9 mouse cellular contexts compared by ENCODE assay signal in the genomic region with DNA sequence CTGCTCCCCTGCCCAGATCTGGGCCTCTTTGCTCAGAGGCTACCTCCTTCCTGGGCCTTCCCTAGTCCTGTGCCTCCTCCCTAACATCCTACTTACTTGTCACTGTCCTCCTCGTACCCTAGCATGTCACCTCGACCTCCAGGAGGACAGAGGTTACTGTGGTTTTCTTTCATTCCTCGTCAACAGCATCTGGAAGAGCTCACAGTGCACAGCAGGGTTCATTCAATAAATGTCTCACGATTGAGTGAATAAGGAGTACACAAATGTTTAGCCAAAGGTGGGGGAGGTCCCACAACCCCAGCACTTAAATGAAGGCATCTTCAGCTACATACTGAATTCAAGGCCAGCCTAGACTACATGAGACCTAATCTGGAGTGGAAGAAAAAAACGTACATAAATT. TPM values are rescaled to one million over a fixed set of nuclear protein-coding genes. Genes with fewer than 3 reads are reported as not detected.
DNase-seq lines count a peak whose midpoint lies in the region; ATAC-seq and TF ChIP-seq lines count a peak whose summit lies in the region.
"Had no signal": no experiment of that assay in that cellular context is flagged by ENCODE, and none has a peak within 500 bp of the region (broad histone marks: within the 10 kb centered on the region; RNA-seq: fewer than 3 reads in every experiment).

No protein-coding gene starts in this region.

- H3K27ac ChIP-seq in heart, embryonic 11.5 days (ENCODE audit: low read depth, low read length): peak overlapping the region; percentile 76
- H3K27ac ChIP-seq in left cerebral cortex, adult 2 months: peak overlapping the region; percentile 66
- peak overlapping the region; percentile 65 for H3K27ac ChIP-seq in ES-Bruce4 (ENCODE audit: insufficient read depth, low read length)
- peak overlapping the region; percentile 41; the same call in 1 of the 2 replicates for H3K27ac ChIP-seq in intestine, postnatal 0 days (ENCODE audit: low read depth, low read length)

- H3K4me3 ChIP-seq in heart, embryonic 11.5 days (ENCODE audit: low read depth, low read length): no peak overlapping the region
- H3K4me3 ChIP-seq in left cerebral cortex, adult 2 months: no peak overlapping the region
- H3K4me3 ChIP-seq in ES-Bruce4 (ENCODE audit: low read depth, low read length): no peak overlapping the region
- H3K4me3 ChIP-seq in intestine, postnatal 0 days (ENCODE audit: low read depth, low read length): no peak overlapping the region
- H3K4me3 ChIP-seq: myocyte had no signal

- TF ChIP-seq EP300 in ES-Bruce4 (IDR thresholded peaks at IDR 0.05; ENCODE audit: insufficient read depth, low read depth, low read length): no peak

- no peak overlapping the region for H3K9ac ChIP-seq in heart, embryonic 11.5 days (ENCODE audit: low read depth, low read length)
- no peak overlapping the region for H3K9ac ChIP-seq in ES-Bruce4 (ENCODE audit: low read depth, poor library complexity, severe bottlenecking)
- no peak overlapping the region for H3K9ac ChIP-seq in intestine, postnatal 0 days (ENCODE audit: low read depth, low read length)

- WGBS in heart, embryonic 11.5 days (ENCODE audit: insufficient replicate concordance): 63% methylated on average over 5 of the region's 5 CpGs
- 72% methylated on average over 5 of the region's 5 CpGs for WGBS in intestine, postnatal 0 days

- no peak for TF ChIP-seq CTCF in left cerebral cortex, adult 2 months (IDR thresholded peaks at IDR 0.05)
- TF ChIP-seq CTCF in ES-Bruce4 (IDR thresholded peaks at IDR 0.05; ENCODE audit: low read depth, low read length): no peak
- no peak for TF ChIP-seq CTCF in intestine, postnatal 0 days (IDR thresholded peaks at IDR 0.05; ENCODE audit: low read depth)

- no peak overlapping the region for H3K4me2 ChIP-seq in heart, embryonic 11.5 days
- H3K4me2 ChIP-seq in intestine, postnatal 0 days (replicated peaks; ENCODE audit: low read depth): no peak overlapping the region

- no peak for DNase-seq in heart, adult 18-20 months
- no peak for DNase-seq in left cerebral cortex, adult 2 months (ENCODE audit: extremely low spot score in 1 of 2, low spot score in 2 of 2)
- no peak for DNase-seq in left cerebral cortex, adult 11 months (ENCODE audit: low spot score)
- no peak for DNase-seq in left cerebral cortex, postnatal 36 days (ENCODE audit: low spot score in 2 of 2)
- DNase-seq in right cerebral cortex, postnatal 14 days: no peak

- H3K9me3 ChIP-seq in heart, embryonic 11.5 days (replicated peaks; ENCODE audit: control insufficient read depth, low read length): no peaks in the 10 kb centered on the region
- no peaks in the 10 kb centered on the region for H3K9me3 ChIP-seq in ES-Bruce4 (replicated peaks; ENCODE audit: control insufficient read depth, insufficient read depth, low read length, poor library complexity, severe bottlenecking)
- H3K9me3 ChIP-seq in intestine, postnatal 0 days (ENCODE audit: control insufficient read depth): no peaks in the 10 kb centered on the region

- H3K27me3 ChIP-seq in heart, embryonic 11.5 days (ENCODE audit: control insufficient read depth, insufficient read depth, low read length): no peaks in the 10 kb centered on the region
- no peaks in the 10 kb centered on the region for H3K27me3 ChIP-seq in ES-Bruce4 (ENCODE audit: control insufficient read depth, insufficient read depth, low read length, poor library complexity, severe bottlenecking)
- H3K27me3 ChIP-seq in intestine, postnatal 0 days (replicated peaks; ENCODE audit: control insufficient read depth, insufficient read depth, low read length): no peaks in the 10 kb centered on the region

- ATAC-seq in heart, embryonic 11.5 days (replicated peaks; ENCODE audit: insufficient number of reproducible peaks, low FRiP score, low TSS enrichment): no peak
- no peak for ATAC-seq in intestine, postnatal 0 days

- H3K36me3 ChIP-seq in heart, embryonic 11.5 days (ENCODE audit: control insufficient read depth, insufficient read depth, low read length): peaks cover 6% of the 10 kb centered on the region; the same call in 1 of the 2 replicates
- H3K36me3 ChIP-seq in ES-Bruce4 (ENCODE audit: control insufficient read depth, insufficient read depth, low read length, poor library complexity, severe bottlenecking): 0 out of 2 replicates have a peak, but pooled peaks cover 3% of the 10 kb centered on the region
- H3K36me3 ChIP-seq in intestine, postnatal 0 days (ENCODE audit: control insufficient read depth, insufficient read depth): peaks cover 21% of the 10 kb centered on the region; the same call in 1 of the 2 replicates

- no peak for TF ChIP-seq POLR2A in ES-Bruce4 (IDR thresholded peaks at IDR 0.05; ENCODE audit: insufficient read depth, low read length)

- intact Hi-C loops in left cerebral cortex, adult 2 months (cut with DNase I): no loop called here
- intact Hi-C loops in left cerebral cortex, postnatal 36 days (cut with DNase I): no loop called here

- H3K4me1 ChIP-seq in heart, embryonic 11.5 days (ENCODE audit: control insufficient read depth, insufficient read depth, low read length): peaks cover 3% of the 10 kb centered on the region; the same call in 1 of the 2 replicates
- H3K4me1 ChIP-seq in ES-Bruce4 (ENCODE audit: control insufficient read depth, insufficient read depth, low read length): peaks cover 19% of the 10 kb centered on the region
- H3K4me1 ChIP-seq in intestine, postnatal 0 days (replicated peaks; ENCODE audit: control insufficient read depth, insufficient read depth, low read length): no peaks in the 10 kb centered on the region

RNA-seq across cellular contexts. Expression of gene Zdhhc18, which starts 23.7 kb away (rescaled TPM):
- polyA plus RNA-seq in heart, embryonic 11.5 days (2014; fragmentation: Nextera tagmentation; extraction: Ambion mirVana): 1.5 and 2.5 TPM in 2 replicates
- total RNA-seq in heart, adult 18-20 months (2021): 10 to 100 TPM; 20.9 to 31.7 TPM
- total RNA-seq in left cerebral cortex, adult 2 months (2021): 10 to 100 TPM; 33.2 to 36.8 TPM
- 34.4 and 43.8 TPM in 2 replicates for polyA plus RNA-seq in ES-Bruce4 (2011; ENCODE audit: insufficient read depth, insufficient read length, low read depth, missing spikeins)
- polyA plus RNA-seq in intestine, postnatal 0 days (2015; fragmentation: Nextera tagmentation; extraction: Ambion mirVana): 1.8 and 2.3 TPM in 2 replicates
- 10 to 100 TPM; 37.6 to 40.6 TPM for total RNA-seq in left cerebral cortex, postnatal 36 days (2021)

RNA-seq across cellular contexts. Expression of gene Sfn, which starts 24.3 kb away (rescaled TPM):
- polyA plus RNA-seq in heart, embryonic 11.5 days (2014; fragmentation: Nextera tagmentation; extraction: Ambion mirVana): 1.7 and 3.0 TPM in 2 replicates
- total RNA-seq in heart, adult 18-20 months (2021): 1 to 10 TPM; 1.0 to 1.4 TPM
- 1 to 10 TPM; 1.7 to 2.6 TPM for total RNA-seq in left cerebral cortex, adult 2 months (2021)
- 250 and 292 TPM in 2 replicates for polyA plus RNA-seq in ES-Bruce4 (2011; ENCODE audit: insufficient read depth, insufficient read length, low read depth, missing spikeins)
- 34.8 and 37.6 TPM in 2 replicates for polyA plus RNA-seq in intestine, postnatal 0 days (2015; fragmentation: Nextera tagmentation; extraction: Ambion mirVana)
- 1 to 10 TPM; 1.9 to 2.5 TPM for total RNA-seq in left cerebral cortex, postnatal 36 days (2021)

RNA-seq across cellular contexts. Expression of gene Gpn2, which starts 42.1 kb away (rescaled TPM):
- polyA plus RNA-seq in heart, embryonic 11.5 days (2014; fragmentation: Nextera tagmentation; extraction: Ambion mirVana): 14.2 and 14.3 TPM in 2 replicates
- total RNA-seq in heart, adult 18-20 months (2021): 1 to 10 TPM; 7.9 TPM
- 10 to 100 TPM in 1 of 2 experiments, 1 to 10 TPM in 1; 9.4 to 12.3 TPM for total RNA-seq in left cerebral cortex, adult 2 months (2021)
- polyA plus RNA-seq in ES-Bruce4 (2011; ENCODE audit: insufficient read depth, insufficient read length, low read depth, missing spikeins): 22.2 and 24.3 TPM in 2 replicates
- polyA plus RNA-seq in intestine, postnatal 0 days (2015; fragmentation: Nextera tagmentation; extraction: Ambion mirVana): 16.1 and 18.4 TPM in 2 replicates
- total RNA-seq in left cerebral cortex, postnatal 36 days (2021): 10 to 100 TPM in 1 of 2 experiments, 1 to 10 TPM in 1; 9.5 to 10.7 TPM

RNA-seq across cellular contexts. Expression of gene Pigv, which starts 46.2 kb away (rescaled TPM):
- 11.4 and 13.9 TPM in 2 replicates for polyA plus RNA-seq in heart, embryonic 11.5 days (2014; fragmentation: Nextera tagmentation; extraction: Ambion mirVana)
- total RNA-seq in heart, adult 18-20 months (2021): 10 to 100 TPM; 12.5 to 12.7 TPM
- 1 to 10 TPM; 7.9 to 8.1 TPM for total RNA-seq in left cerebral cortex, adult 2 months (2021)
- 12.8 and 15.2 TPM in 2 replicates for polyA plus RNA-seq in ES-Bruce4 (2011; ENCODE audit: insufficient read depth, insufficient read length, low read depth, missing spikeins)
- polyA plus RNA-seq in intestine, postnatal 0 days (2015; fragmentation: Nextera tagmentation; extraction: Ambion mirVana): 10.7 and 12.5 TPM in 2 replicates
- 1 to 10 TPM; 8.3 to 9.6 TPM for total RNA-seq in left cerebral cortex, postnatal 36 days (2021)

RNA-seq across cellular contexts. Expression of gene Gpatch3, which starts 51.7 kb away (rescaled TPM):
- polyA plus RNA-seq in heart, embryonic 11.5 days (2014; fragmentation: Nextera tagmentation; extraction: Ambion mirVana): 5.0 and 6.0 TPM in 2 replicates
- 1 to 10 TPM; 3.2 to 3.6 TPM for total RNA-seq in heart, adult 18-20 months (2021)
- 1 to 10 TPM; 8.5 to 8.7 TPM for total RNA-seq in left cerebral cortex, adult 2 months (2021)
- polyA plus RNA-seq in ES-Bruce4 (2011; ENCODE audit: insufficient read depth, insufficient read length, low read depth, missing spikeins): 3.9 and 7.9 TPM in 2 replicates
- polyA plus RNA-seq in intestine, postnatal 0 days (2015; fragmentation: Nextera tagmentation; extraction: Ambion mirVana): 7.1 and 7.2 TPM in 2 replicates
- total RNA-seq in left cerebral cortex, postnatal 36 days (2021): 10 to 100 TPM in 1 of 2 experiments, 1 to 10 TPM in 1; 9.2 to 10.3 TPM
